Mouse (Mus musculus) forebrain, embryonic 10.5 days (tissue): ENCODE results near the gene Cbfa2t2. TPM values are rescaled to one million over a fixed set of nuclear protein-coding genes. Genes with fewer than 3 reads are reported as not detected.

Source experiments
- DNase-seq: peaks from one replicate; pipeline ENCODE4 v3.0.0-alpha.2; 2017; ENCODE audit warnings: low spot score; ENCODE audit errors: extremely low spot score
- H3K27ac ChIP-seq: fragments of 300-500 bp; sonication (generic); 2 replicates; pipeline ENCODE4 v1.5.1; 2016; ENCODE audit warnings: mild to moderate bottlenecking
- H3K27me3 ChIP-seq: fragments of 300-500 bp; sonication (generic); 2 replicates; pipeline ENCODE4 v1.6.1; 2016; ENCODE audit warnings: mild to moderate bottlenecking; ENCODE audit not compliant: poor library complexity, severe bottlenecking
- H3K36me3 ChIP-seq: fragments of 300-500 bp; sonication (generic); replicated peaks from 2 replicates; pipeline ENCODE4 v1.6.1; 2016; ENCODE audit warnings: mild to moderate bottlenecking, moderate library complexity
- H3K4me1 ChIP-seq: fragments of 300-500 bp; sonication (generic); 2 replicates; pipeline ENCODE4 v1.6.1; 2016
- H3K4me3 ChIP-seq: fragments of 300-500 bp; sonication (generic); 2 replicates; pipeline ENCODE4 v1.5.1; 2016; ENCODE audit warnings: mild to moderate bottlenecking, moderate library complexity
- H3K9me3 ChIP-seq: fragments of 300-500 bp; sonication (generic); 2 replicates; pipeline ENCODE4 v1.6.1; 2016; ENCODE audit warnings: mild to moderate bottlenecking, moderate library complexity
- WGBS: fragments of 180-500 bp; shearing (Covaris S2); methylation state at CpG from one replicate; pipeline ENCODE4 v1.1.7; 2016; 5-methylcytosine and 5-hydroxymethylcytosine counted together
- polyA plus RNA-seq: library from polyadenylated mRNA; unstranded; fragments of >200 nt; fragmentation: Nextera tagmentation; extraction: Ambion mirVana; gene quantifications from 2 replicates; pipeline ENCODE4 v1.2.1, GENCODE M21; 2016

Cbfa2t2 gene
- polyA plus RNA-seq, 1 experiment from 2014 or later: 59.3 TPM

DNA sequence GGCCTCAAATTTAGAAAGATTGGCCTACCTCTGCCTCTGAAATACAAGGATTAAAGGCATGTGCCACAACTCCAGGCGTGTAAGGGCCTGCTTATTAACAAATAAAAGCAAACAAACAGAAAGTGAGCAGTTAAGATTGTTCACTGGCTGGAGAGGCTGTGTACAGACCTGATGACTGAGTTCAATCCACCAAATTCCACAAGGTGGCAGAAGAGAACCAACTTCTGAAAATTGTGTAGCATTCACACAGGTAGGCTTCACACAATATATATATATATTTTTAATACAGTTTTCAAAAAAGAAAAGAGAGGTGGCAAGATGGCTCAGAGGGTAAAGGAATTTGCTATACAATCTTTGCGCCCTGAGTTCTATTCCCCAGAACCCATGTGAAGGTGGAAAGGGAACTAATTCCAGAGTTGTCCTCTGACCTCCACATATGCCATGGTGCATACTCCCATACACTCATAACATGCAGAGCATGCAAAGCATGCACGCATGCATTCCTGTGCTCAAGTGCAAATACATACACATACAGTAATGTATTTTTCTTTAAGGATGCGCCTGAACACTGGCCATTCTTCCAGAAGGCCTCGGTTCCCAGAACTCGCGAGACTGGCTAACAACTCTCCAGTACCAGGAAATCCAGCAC, 24.1 kb upstream of the Cbfa2t2 start:
- Histone ChIP-seq H3K36me3 (no peaks in the 10 kb centered on the region), H3K4me1 (peaks cover 13% of the 10 kb centered on the region), H3K27ac (no peak overlapping the region), H3K27me3 (peaks cover 36% of the 10 kb centered on the region), H3K9me3 (no peaks in the 10 kb centered on the region), H3K4me3 (no peak overlapping the region)
- no peak for DNase-seq
- WGBS: 68% methylated on average over 7 of the region's 7 CpGs

DNA sequence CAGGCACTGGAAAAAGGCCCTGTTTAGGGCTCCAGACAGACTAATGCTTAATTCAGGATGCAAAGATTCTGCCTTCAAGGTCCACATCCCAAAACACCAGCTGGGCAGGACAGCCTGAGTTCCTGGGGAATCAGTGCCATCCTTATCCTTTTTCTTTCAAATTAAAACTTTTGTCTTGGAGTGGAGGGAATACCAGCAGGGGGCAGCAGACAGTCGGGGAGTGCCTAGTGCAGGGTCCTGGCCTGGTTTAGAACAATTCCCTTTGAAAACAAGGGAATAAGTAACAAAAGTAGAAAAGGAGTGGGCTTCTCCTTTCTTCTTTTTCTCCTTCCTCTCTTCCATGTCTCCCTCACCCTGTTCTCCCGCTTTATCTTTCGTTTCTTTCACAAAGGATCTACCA, 19.2 kb upstream of the Cbfa2t2 start:
- H3K9me3 ChIP-seq: no peaks in the 10 kb centered on the region
- peaks cover 23% of the 10 kb centered on the region for H3K4me1 ChIP-seq
- WGBS: 9% methylated on average over 3 of the region's 3 CpGs
- H3K36me3 ChIP-seq: no peaks in the 10 kb centered on the region
- H3K27me3 ChIP-seq: peaks cover under 1% of the 10 kb centered on the region; the same call in 1 of the 2 replicates
- no peak overlapping the region for H3K27ac ChIP-seq
- peak; percentile 71 for DNase-seq
- H3K4me3 ChIP-seq: no peak overlapping the region

DNA sequence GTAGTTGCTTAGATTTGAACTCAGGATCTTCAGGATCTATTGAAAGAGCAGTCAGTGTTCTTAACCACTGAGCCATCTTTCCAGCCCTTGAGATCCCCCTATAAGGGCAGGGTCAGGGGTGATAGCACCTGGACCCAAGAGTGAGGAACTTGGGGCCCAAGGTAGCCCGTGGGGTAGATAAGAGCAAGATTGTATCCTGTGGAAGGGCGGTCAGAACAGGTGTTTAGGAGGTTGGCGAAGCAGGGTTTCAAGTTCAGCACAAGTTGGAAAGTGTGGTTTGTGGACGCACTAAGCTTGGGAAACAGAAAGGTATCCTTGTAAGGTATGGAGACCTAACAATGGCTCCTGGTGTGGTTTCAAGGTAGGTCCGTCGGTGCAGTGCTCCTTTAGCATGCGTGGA, 18.3 kb upstream of the Cbfa2t2 start:
- Histone ChIP-seq H3K4me1 (peaks cover 25% of the 10 kb centered on the region), H3K9me3 (no peaks in the 10 kb centered on the region), H3K27me3 (peaks cover 9% of the 10 kb centered on the region; the same call in 1 of the 2 replicates), H3K27ac (no peak overlapping the region), H3K4me3 (no peak overlapping the region), H3K36me3 (no peaks in the 10 kb centered on the region)
- no peak for DNase-seq
- 92% methylated on average over 7 of the region's 7 CpGs for WGBS

DNA sequence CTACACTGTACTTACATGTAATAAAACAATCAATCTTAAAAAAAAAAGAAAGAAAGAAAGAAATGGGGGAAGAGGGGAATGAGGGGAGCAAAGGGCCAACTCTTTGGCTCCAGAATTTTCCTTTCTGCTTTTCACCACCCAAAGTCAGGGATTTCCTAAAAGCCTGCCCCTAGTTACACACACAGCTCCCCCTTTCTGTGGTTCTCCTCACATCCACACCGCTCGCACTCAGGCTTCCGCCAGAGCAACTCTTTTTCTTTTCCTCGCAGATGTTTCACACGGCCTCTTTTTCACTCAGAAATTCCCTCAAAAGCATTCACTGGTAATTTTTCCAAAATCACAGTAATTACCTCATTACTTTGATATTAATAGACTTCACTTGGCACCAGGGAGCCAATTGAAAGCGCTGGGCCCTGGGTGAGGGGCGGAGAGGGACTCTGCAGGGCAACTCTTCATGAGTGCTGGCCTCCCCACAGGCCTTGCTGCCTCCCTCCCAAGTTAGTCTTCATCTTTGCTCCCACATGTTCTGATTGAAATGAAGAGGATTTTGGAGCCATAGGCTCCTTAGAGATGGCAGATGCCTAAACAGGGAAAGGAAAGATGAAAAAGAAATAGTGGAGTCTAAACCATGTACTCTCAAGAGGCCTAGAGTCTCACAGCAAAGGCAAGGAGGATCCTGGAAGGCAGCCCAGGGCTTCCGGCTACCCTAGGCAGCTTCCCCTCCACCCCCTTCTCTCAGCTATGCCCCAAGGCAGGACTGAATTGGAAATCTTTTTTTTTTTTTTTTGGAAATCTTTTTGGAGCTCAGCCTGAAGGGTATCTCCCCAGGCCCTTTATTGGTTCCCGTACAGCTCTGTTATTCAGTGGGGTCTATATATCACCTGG, 16.4 kb upstream of the Cbfa2t2 start:
- Histone ChIP-seq H3K4me3 (no peak overlapping the region), H3K27me3 (peaks cover 9% of the 10 kb centered on the region; the same call in 1 of the 2 replicates), H3K27ac (peak overlapping the region; percentile 53; the same call in 1 of the 2 replicates), H3K36me3 (no peaks in the 10 kb centered on the region), H3K9me3 (no peaks in the 10 kb centered on the region), H3K4me1 (peaks cover 25% of the 10 kb centered on the region)
- no peak for DNase-seq
- 80% methylated on average over 9 of the region's 9 CpGs for WGBS

DNA sequence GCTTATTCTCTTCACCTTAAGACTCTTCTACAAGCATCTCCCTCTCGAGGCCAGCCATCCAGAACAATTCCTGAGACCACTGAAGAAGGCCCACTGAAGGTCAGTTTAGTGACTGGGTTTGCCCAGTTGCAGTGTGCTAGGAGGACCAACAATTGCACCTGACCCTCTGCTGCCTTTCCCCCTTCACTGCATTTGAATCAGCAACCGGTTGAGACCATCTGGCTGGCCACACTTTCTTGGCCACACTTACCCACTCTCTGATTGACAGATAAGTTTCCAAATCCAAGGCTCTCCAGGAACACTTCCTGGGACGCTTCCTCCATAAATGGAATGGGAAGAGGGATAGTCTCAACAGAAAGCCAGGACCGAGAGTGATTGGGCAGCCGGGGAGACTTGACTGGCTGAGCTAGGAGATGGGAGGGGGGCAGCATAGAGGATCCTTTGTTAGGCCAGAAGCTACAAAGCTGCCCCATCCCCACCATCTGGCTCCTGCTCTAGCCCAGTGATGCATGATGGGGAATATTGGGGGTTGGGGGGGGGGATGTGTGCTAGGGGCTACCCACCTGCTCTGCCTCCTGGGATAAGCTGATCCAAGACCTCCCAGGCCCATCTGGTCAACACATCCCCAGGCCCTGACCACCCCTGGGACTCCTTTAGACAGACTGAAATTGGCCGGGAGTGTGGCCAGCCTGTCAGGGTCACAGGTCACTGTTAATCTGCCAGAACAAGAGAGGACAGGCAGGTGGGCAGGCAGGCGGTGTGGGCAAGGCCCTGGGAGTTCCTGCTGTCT, 15.1 kb upstream of the Cbfa2t2 start:
- Histone ChIP-seq H3K27me3 (peaks cover 13% of the 10 kb centered on the region; the same call in 1 of the 2 replicates), H3K27ac (peak overlapping the region; percentile 82), H3K9me3 (no peaks in the 10 kb centered on the region), H3K4me3 (peak overlapping the region; percentile 0; the same call in 1 of the 2 replicates), H3K4me1 (peaks cover 30% of the 10 kb centered on the region), H3K36me3 (no peaks in the 10 kb centered on the region)
- DNase-seq: peak; percentile 69
- 19% methylated on average over 7 of the region's 7 CpGs for WGBS

DNA sequence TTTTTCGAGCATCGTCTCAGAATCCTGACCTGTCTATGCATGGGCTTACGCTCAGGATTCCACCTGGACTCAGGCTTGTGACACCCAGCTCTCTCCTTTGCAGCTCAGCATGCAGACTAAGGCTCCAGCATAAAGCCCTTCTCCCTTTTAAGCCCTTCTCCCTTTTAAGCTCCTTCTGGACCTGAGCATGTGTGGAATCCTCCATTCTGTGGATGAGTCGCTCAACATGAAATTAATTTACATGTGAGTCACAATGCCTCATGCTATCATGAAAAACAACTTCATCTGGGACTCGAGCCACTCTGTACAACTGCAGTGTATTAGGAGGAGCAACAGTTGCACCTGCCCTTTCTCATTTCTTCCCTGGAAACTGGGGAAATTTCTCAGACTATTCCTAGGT, 14.1 kb upstream of the Cbfa2t2 start:
- Histone ChIP-seq H3K4me3 (no peak overlapping the region), H3K27me3 (peaks cover 21% of the 10 kb centered on the region), H3K4me1 (peaks cover 40% of the 10 kb centered on the region), H3K9me3 (no peaks in the 10 kb centered on the region), H3K27ac (peak overlapping the region; percentile 82), H3K36me3 (no peaks in the 10 kb centered on the region)
- DNase-seq: no peak
- WGBS: 70% methylated on average over 5 of the region's 5 CpGs

DNA sequence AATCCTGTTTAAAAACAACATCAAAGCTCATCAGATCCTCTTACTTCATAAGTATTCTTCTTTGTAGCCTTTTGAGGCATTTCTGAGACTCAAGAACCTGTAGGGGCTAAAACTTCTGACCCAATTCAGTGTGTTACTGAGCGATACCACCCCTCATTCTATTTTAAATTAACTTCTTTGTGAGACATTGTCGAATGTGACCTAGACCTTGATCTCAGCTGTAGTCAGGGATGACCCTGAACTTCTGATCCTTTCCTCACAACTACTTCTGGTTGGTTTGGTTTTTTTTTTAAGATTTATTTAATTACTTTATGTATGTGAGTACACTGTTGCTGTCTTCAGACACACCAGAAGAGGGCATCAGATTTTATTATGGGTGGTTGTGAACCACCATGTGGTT, 12.7 kb upstream of the Cbfa2t2 start:
- Histone ChIP-seq H3K27ac (no peak overlapping the region), H3K4me1 (peaks cover 51% of the 10 kb centered on the region), H3K36me3 (no peaks in the 10 kb centered on the region), H3K4me3 (no peak overlapping the region), H3K27me3 (peaks cover 35% of the 10 kb centered on the region), H3K9me3 (no peaks in the 10 kb centered on the region)
- WGBS: 86% methylated on average over 2 of the region's 2 CpGs
- DNase-seq: no peak

DNA sequence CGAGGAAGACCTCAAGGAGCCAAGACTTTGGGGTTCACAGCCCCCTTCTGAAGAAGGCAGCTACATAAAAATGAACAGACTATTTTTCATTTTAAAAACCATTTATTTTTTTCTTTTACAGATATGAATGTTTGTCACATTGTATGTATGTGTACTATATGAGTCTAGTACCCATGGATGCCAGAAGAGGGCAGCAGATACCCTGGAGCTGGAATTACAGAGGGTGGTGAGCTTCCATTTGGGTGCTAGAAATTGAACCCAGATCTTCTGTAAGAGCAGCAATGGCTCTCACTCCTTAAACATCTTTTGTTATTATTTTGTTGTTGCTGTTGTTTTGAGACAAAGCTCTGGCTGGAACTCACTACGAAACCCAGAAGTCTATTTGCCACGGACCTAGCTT, 10.8 kb upstream of the Cbfa2t2 start:
- H3K27me3 ChIP-seq: peaks cover 44% of the 10 kb centered on the region
- peaks cover 44% of the 10 kb centered on the region for H3K4me1 ChIP-seq
- no peak for DNase-seq
- 77% methylated on average over 3 of the region's 3 CpGs for WGBS
- H3K4me3 ChIP-seq: no peak overlapping the region
- no peaks in the 10 kb centered on the region for H3K9me3 ChIP-seq
- no peaks in the 10 kb centered on the region for H3K36me3 ChIP-seq
- H3K27ac ChIP-seq: peak overlapping the region; percentile 92

DNA sequence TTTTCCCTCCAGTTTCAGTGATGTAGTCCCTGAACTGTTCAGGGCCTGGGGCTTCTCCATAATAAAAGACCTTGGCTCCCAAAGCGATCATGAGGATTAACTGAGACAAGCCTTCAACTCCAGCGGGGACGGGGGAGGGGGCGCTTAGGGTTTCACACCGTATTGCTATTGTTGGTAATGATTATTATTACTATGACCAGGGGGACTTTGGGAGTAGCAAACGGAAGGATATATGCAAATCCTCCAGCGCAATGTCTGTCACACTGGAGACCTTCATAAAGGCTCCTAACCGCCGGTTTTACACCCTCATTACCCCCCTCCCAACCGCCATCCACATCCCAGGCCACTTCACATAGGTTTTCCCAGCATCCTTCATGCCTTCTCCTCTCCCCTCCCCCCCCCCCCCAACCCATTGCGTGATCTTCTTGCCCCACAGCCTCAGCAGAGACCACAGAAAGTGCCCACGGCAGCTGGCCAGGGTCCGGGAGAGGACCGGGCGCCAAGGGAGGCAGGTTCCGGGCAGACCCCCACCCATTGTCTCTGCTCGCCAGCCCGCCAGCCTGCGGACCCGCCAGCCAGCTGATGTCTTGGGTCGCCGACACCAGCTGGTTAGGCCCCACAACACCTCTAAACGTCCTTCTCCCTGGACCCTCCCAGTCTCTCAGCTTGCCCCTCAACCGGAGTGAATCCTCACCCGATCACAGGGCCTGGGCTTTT, 9.9 kb upstream of the Cbfa2t2 start:
- Histone ChIP-seq H3K27ac (peak overlapping the region; percentile 92), H3K4me1 (peaks cover 35% of the 10 kb centered on the region), H3K36me3 (no peaks in the 10 kb centered on the region), H3K4me3 (peak overlapping the region; percentile 53), H3K9me3 (no peaks in the 10 kb centered on the region), H3K27me3 (peaks cover 44% of the 10 kb centered on the region)
- WGBS: 1% methylated on average over 25 of the region's 25 CpGs
- DNase-seq: peak; percentile 62

DNA sequence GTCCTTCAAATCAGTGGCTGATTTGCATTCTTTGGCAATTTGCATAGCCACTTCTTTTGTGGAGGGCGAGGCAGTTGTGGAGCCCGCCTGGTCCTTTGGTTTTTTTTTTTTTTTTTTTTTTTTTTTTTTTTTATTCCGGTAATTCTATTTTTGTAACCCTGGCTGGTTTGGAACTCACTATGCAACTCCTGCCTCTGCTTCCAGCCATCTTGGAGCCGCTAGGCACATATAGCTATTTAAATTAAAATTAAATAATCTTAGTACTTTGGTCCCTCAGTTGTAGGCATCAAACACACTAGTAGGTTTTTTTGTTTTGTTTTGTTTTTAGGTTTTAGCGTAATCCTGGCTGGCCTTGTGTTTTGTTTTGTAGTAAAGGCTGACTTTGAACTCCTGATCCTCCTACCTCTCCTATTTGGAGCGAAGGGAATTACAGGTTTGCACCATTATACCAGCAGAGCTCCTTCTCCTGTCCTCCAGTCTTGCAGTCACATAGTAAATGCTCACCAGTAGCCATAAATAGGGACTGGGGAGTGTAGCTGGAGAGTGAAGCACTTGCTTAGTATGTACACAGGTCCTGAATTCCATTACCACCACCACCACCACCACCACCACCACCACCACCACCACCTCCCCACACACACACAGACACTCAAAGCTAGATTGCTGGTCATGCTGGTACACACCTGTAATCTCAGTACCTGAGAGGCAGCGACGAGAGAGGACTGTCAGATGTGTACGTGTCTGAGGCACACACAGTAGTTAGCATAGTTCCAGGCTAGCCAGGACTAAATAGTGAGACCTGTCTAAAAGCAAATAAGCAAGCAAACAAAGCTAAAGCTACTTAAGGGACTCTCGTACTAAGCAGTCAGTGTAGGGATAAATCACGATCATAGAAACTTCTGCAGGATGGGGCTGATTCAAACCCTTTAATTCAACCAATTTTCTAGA, 9.1 kb upstream of the Cbfa2t2 start:
- DNase-seq: no peak
- Histone ChIP-seq H3K9me3 (no peaks in the 10 kb centered on the region), H3K27ac (peak overlapping the region; percentile 92), H3K4me3 (peak overlapping the region; percentile 53), H3K4me1 (peaks cover 27% of the 10 kb centered on the region), H3K27me3 (peaks cover 42% of the 10 kb centered on the region), H3K36me3 (no peaks in the 10 kb centered on the region)
- 20% methylated on average over 11 of the region's 11 CpGs for WGBS

DNA sequence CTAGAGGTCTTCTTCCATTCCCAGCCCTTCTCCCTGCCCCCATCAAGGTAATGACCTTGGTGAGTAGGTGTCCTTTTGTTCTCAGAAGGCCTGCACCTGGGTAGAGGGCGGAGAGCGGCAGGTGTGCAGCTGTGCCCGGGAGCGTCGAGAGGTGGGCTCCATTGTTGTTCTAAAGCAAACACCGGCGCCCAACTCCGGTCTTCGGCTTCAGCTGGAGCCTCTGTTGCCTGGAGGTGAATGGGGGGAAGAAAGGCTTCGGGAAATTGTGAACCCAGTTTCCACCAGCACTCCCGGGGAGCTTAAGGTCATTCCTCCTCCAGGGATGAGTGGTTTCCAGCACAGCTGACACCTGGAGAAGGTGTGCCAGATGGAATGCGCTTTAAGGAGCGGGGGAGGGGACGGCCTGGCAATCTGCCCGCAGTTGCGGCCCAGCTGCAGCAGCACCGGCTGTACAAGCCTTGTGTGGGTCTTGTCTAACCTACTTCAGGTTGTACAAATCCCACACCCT, 8.4 kb upstream of the Cbfa2t2 start:
- Histone ChIP-seq H3K27me3 (peaks cover 35% of the 10 kb centered on the region), H3K36me3 (no peaks in the 10 kb centered on the region), H3K27ac (peak overlapping the region; percentile 92), H3K4me3 (no peak overlapping the region; the same call in 1 of the 2 replicates), H3K9me3 (no peaks in the 10 kb centered on the region), H3K4me1 (peaks cover 26% of the 10 kb centered on the region)
- peak; percentile 16 for DNase-seq
- WGBS: 17% methylated on average over 17 of the region's 17 CpGs
